Mouse (Mus musculus) adrenal gland, postnatal 4 days (tissue): ENCODE results near the gene Slc6a17. TPM values are rescaled to one million over a fixed set of nuclear protein-coding genes. Genes with fewer than 3 reads are reported as not detected.

Experiments
- total RNA-seq, 2 experiments: library from RNA; stranded (reverse); gene quantifications; 2 replicates each; pipeline ENCODE4 v1.2.3; 2021

Slc6a17 gene
- total RNA-seq, 2 experiments from 2014 or later: 3.7 to 3.8 TPM

Other genes starting within 250 kb of the Slc6a17 start
- 10 to 100 TPM; 67.1 to 72.7 TPM for gene Lamtor5, start 239.2 kb downstream of the Slc6a17 start, total RNA-seq
- gene Slc16a4, start 226.8 kb downstream of the Slc6a17 start, total RNA-seq: 1 to 10 TPM in 1 of 2 experiments, under 1 TPM in 1; 0.87 to 2.7 TPM
- gene Rbm15, start 184.3 kb downstream of the Slc6a17 start, total RNA-seq: 10 to 100 TPM; 41.1 to 47.0 TPM
- 10 to 100 TPM; 14.4 to 14.8 TPM for gene Kcnc4, start 58.5 kb downstream of the Slc6a17 start, total RNA-seq
- under 1 TPM in 1 of 2 experiments, not detected in 1; 0.22 TPM for gene Ubl4b, start 37.1 kb upstream of the Slc6a17 start, total RNA-seq
- not detected for gene Alx3, start 77.0 kb upstream of the Slc6a17 start, total RNA-seq
- gene Gm10961, start 113.3 kb upstream of the Slc6a17 start, total RNA-seq: not detected
- gene Strip1, start 113.7 kb upstream of the Slc6a17 start, total RNA-seq: 10 to 100 TPM; 35.8 to 40.4 TPM
- 100 to 1,000 TPM; 171 to 173 TPM for gene Ahcyl1, start 178.5 kb upstream of the Slc6a17 start, total RNA-seq
- gene Csf1, start 242.5 kb upstream of the Slc6a17 start, total RNA-seq: 10 to 100 TPM; 18.0 to 19.8 TPM